Mouse (Mus musculus) Muller cell, postnatal 12 days (primary cell): Measurements from ENCODE around the gene Vmn2r115.
"Not testable (repeated sequence)": the region's sequence is repeated elsewhere in the genome, so short reads cannot be mapped to it uniquely, and the experiment has no call there.

Experiments used
- DNase-seq: peaks from one replicate; pipeline ENCODE4 v3.0.0-alpha.2; 2015; ENCODE audit errors: inconsistent ontology term

Vmn2r115 gene

DNA sequence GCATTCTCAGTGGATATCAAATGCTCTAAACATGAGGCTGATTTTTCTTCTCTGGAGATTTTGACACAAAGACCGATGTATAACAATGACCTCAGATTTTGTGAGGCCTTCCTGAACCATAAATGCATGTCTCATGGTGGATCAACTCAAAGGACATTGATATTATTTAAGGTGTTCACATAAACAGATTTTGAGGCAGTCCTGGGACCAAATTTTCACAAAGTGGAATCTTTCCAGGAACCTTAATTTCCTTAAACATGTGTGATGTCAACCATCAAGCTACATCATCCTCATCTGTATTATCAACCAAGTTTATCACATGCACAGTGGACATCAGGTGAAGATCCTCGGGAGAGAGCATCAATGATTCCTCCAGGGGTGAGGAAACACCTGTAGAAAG lies at the start of gene Vmn2r115:
TSS of gene Vmn2r115 (plus strand) at position 301 of the 400 bp plus-strand sequence.
- DNase-seq, result not testable (repeated sequence)

DNA sequence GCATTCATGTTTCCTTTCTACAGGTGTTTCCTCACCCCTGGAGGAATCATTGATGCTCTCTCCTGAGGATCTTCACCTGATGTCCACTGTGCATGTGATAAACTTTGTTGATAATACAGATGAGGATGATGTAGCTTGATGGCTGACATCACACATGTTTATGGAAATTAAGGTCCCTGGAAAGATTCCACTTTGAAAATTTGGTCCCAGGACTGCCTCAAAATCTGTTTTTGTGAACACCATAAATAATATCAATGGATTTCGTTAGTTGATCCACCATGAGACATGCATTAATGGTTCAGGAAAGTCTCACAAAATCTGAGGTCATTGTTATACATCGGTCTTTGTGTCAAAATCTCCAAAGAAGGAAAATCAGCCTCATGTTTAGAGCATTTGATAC lies 31.1 kb upstream of the Vmn2r115 start, which contains the start of gene Vmn2r114:
TSS of gene Vmn2r114 (minus strand) at position 101 of the 400 bp plus-strand sequence.
- not testable (repeated sequence) for DNase-seq

DNA sequence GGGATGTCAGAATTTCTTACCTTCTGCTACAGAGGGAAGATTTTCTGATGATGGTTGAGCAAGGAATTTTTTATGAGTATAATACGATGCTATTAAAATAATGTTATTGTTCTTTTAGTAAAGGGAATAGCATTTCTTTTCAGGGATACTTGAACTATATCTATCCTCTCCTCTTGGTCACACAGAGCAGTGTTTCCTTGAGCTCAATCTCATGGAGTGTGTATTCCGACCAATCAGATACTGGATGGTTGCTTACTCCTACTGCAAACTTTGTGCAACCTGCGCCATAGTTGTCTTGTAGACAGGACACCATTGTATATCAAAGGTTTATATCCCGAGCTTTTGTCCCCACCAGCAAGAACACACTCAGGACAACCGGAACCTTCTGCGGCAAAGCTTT lies 12.9 kb upstream of the Vmn2r115 start:
- DNase-seq, result no peak

DNA sequence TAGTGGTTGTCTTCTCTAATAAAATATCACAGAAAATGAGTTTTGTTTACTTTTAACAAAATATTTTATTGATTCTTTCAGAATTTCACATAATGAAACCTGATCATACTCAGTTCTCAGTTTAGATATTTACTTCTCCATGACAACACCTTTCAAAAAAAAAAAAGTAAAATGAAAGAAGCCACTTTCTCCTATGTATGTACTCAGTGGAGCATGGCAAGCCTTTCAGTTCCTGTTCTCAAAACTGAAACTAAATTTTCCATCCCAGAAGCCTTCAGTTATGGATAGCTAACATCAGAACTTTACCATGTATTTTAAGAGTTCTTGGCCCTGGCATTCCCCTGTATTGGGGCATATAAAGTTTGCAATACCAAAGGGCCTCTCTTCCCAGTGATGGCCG lies 8.1 kb downstream of the Vmn2r115 start:
- no peak for DNase-seq

DNA sequence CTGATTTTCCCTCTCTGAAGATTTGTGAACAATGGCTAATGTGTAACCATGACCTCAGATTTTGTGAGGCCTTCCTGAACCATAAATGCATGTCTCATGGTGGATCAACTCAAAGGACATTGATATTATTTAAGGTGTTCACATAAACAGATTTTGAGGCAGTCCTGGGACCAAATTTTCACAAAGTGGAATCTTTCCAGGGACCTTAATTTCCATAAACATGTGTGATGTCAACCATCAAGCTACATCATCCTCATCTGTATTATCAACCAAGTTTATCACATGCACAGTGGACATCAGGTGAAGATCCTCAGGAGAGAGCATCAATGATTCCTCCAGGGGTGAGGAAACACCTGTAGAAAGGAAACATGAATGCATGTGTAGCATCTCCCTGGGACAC lies 40.8 kb downstream of the Vmn2r115 start, which contains the start of gene Vmn2r116:
TSS of gene Vmn2r116 (plus strand) at position 301 of the 400 bp plus-strand sequence.
- DNase-seq, result not testable (repeated sequence)
